Mouse (Mus musculus) embryo, embryonic 11 days (tissue): ENCODE measurements at regions not wholly inside any gene's neighbourhood (a gene's known extent, or its start where the extent isn't known, plus 50 kb on each side); places are given as distances from the start of the nearest gene placed in this dataset.
A peak's percentile ranks its signal among the peaks of the same experiment; 100 is the strongest.
"Not testable (repeated sequence)": the region's sequence is repeated elsewhere in the genome, so short reads cannot be mapped to it uniquely, and the experiment has no call there.

Experiments used
- DNase-seq: peaks from one replicate; pipeline ENCODE4 v3.0.0-alpha.2; 2015

DNA sequence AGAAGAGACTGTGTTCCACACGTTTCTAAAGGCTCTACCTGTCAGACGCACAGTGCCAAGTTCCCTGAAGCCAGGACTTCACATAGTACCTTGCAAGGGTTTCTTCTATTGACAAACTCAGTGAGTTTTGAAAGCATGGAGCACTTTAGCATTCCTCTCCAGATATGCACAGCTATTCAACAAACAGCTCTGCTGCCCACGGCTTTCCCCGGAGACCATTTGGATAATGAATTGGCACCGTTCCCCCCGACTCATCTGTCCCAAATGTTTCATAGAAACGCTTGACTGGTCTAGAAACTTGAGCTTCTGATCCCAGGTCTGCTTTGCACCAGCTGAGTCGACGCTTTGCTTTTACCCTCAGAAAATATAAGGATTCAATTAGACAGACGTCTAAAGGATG is 162.2 kb upstream of the St6galnac5 start:
- no peak for DNase-seq

GRCm38 (mm10) chr3:153140985-153141384 is 158.9 kb upstream of the St6galnac5 start:
- DNase-seq = no peak

DNA sequence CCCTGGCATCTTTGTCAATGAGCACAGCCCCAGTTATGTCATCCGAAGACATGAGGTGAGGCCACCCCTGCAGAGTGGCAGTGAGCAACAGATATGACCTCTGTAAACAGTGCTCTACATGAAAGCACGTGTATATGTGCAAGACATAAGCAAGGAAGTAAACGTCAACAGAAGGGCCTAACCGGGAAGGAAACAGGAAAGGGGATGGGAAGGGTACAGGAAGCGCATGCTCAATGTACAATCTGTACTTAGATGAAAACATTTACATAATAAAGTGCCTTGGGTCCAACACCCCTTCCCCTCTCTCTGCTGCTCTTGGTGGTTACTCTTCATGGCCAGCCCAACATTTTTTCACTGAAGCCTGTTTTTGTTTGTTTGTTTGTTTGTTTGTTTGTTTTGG is 143.3 kb upstream of the St6galnac5 start:
- DNase-seq = no peak

DNA sequence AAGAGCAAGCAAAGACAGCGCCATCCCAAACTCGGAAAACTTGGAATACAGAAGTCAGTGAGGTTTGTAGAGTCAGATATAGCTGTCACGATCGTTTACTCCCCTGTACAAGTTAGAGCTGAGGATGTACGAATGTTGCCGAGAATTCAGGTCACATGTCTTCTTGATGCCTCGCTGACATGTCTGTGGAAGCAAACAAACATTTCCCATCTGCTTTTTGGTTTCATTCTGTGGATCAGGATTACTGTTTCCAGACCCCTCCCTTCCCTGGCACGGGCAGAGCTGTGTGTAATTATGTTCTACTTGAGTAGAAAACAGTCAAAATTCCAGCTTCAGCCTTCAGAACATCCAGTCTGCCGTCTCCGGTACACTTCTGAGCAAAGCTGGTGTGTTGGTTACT is 139.9 kb upstream of the St6galnac5 start:
- DNase-seq = no peak

GRCm38 (mm10) chr3:153119142-153119541 is 137.1 kb upstream of the St6galnac5 start:
- no peak for DNase-seq

GRCm38 (mm10) chr3:153118643-153119042 is 136.6 kb upstream of the St6galnac5 start:
- no peak for DNase-seq

DNA sequence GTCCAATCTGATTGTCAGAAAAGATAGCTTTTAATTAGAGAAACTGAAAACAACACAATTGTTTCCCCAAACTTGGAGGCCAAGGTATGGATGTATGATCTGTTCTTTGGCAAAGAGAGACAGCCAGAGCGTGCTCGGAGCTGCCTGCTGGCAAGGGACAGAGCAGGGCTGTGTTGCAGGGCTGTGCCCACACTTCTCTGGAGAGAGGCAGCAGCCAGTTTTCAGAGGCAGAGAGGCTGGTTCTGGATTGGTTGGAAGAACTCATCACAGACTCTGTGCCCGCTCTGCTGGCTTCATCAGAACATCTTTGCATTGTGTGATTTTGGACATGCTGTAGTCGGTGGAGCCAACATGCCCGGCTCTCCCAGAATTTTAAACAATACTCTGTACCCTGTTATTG is 123.5 kb upstream of the St6galnac5 start:
- no peak for DNase-seq

DNA sequence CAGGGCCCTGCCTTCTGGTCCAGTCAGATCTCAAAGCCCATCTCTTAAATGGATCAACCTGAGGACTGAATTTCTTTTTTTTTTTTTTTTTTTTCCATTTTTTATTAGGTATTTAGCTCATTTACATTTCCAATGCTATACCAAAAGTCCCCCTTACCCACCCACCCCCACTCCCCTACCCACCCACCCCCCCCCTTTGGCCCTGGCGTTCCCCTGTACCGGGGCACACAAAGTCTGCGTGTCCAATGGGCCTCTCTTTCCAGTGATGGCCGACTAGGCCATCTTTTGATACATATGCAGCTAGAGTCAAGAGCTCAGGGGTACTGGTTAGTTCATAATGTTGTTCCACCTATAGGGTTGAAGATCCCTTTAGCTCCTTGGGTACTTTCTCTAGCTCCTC is 108.5 kb upstream of the St6galnac5 start:
- not testable (repeated sequence) for DNase-seq

DNA sequence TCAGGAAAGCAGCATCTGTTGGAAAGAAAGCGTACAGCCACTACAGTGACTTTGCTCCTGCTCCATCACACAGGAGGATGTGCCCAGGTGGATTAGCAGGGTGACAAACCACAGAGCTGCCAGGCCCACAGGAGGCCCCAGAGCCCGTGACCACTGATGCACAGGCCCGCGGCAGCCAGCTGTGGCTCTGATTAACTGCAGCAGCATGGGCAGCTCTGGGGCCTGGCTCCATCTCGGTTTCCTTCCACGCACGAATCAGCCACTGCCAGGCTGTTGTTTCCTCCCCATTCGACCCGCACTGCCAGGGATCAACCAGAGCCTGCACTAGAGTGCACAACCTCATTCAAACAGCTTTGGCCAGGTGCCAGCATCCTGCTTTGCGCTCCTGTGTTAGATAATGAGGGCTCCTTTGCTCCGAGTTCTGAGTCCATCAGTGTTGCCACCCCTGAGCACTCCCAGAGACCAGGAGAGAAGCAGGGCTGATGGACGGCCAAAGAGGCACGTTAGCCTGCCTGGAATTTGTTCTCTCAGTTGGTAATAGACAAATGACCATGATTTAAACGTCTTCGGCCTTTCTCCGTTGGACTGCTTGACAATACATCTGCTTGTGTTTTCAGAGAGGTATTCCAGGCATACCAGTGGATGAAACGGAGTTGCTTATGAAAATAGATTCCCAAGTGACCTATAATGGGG is 103.2 kb upstream of the St6galnac5 start:
- peak; percentile 61 for DNase-seq

GRCm38 (mm10) chr3:153084226-153085095 is 102.4 kb upstream of the St6galnac5 start:
- peak; percentile 62 for DNase-seq

- DNase-seq = no peak
These were observed 98.3 kb upstream of the St6galnac5 start for GRCm38 (mm10) chr3:153080371-153080770.

DNA sequence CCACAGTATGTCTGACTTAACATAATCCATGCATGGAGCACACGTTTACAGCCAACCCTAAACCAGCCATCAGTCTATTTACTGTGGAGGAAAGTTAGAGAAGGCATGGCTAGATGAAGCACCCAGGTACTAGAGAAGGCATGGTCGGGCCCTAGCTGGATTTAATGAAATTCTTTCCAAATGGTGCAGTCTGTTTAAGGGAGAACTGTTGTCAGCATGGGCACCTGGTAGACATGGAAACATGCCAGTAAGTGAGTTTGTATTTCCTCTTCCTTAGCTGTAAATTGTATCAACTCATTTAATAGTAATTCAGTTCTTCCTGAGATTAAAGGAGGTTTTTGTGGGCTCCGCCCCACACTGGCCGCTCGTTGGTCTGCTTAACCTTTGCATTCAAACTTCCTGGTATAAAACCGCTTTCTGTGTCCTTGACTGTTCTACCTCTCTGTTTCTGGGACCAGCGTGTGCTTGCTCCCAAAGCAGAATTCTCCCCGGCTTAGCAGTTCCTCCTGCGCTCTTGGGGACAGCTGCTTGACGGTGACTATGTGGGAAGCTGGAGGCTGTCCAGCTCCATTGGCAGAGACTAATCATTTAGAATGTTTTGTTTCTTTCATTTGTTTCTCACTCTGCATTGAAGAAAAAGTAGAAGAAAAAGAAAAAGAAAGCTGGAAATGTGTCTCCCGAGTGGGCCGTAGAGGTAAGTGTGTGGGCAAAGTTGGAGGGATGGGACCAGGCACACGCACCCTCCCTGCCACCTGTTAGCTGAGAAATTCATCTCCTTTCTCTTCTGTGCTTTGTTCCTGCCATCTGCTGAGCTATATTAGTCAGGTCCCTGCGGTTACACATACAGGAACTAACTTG is 96.0 kb upstream of the St6galnac5 start:
- no peak for DNase-seq

DNA sequence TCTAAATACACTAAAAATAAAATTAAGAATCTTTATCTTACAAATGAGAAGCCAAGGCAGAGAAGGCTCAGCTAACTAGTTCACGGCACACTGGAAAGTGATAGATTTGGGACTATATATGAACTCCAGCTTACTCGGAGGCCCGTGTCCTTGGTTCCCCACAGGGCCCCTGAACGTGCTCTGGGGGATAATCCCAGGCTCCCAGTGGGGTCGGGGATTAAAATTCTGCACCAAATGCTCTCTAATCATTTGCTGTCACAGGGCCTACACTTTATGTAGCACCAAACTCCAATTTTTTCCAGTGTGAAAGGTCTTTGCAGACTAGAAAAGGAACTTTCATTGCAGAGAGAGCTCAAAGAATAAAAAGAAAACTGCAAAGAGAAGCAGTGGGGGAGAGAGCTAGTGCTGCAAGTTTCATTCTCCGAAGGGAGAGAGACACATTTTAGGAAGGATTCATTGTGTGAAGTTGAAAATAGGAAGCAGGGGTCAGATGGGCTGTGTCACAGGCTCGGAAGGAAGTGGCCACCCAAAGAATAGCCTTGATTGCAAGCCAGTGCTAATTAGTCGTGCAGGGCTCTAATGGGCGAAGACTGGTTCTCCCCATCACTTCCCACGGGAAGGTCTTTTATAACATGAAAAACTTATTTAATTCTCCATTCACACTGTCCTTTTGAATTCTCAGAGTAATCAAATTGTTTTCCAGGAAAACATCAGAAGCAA is 90.3 kb upstream of the St6galnac5 start:
- no peak for DNase-seq

DNA sequence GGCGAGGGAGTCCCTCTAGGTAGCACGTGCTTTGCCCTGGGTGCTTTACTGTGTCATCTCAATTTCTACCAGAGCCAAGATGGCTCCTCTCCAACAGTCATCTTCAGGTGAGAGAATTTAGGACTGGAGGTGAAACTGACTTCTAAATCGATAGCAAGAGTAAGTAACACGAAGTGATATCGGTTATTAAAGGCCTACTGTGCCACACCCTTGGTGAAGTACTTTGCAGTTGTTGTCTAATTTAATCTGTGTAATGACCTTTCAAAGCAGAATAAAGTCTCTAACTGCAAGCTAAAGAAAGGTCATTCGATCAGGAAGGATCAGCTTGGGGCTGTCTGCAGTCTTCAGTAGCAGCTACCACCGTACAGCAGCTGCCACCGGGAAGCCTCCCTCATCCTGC is 89.5 kb upstream of the St6galnac5 start:
- no peak for DNase-seq

GRCm38 (mm10) chr3:153071123-153071522 is 89.1 kb upstream of the St6galnac5 start:
- no peak for DNase-seq

GRCm38 (mm10) chr3:153065890-153066289 is 83.8 kb upstream of the St6galnac5 start:
- no peak for DNase-seq

DNA sequence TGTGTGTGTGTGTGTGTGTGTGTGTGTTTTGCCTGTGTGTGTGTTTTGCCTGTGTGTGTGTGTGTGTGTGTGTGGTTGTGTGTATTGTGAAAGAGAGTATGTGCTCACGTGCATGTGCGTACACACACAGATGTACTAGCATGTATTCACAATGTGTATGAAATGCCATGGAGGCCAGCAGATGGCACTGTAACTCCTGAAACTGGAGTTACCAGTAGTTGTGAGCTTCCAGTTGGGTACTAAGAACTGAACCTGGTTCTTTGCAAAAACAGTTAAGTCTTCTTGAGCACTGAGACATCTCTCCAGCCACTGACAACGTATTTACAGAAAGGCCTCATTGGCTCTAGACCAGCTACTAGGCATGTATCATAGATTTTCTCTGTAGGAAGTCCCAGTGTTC is 71.1 kb upstream of the St6galnac5 start:
- DNase-seq = no peak

DNA sequence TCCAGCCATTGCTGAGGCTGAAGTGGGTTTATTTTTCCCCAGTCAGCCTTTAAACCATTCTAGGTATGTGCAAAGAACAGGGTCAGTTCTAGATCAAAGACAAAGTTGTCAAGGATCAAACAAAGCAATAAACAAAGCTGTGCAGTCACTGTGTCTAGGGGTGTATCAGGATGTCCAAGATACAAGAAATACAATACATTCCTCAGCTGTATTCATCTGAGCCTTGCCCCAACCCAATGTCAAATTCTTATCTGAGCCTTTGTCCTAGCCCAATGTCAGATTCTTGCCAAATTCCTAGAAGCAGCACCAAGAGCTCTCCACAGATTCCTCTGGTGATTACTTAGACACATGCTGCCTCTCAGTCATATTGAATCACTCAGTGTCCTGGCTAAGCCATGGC is 69.5 kb upstream of the St6galnac5 start:
- DNase-seq = no peak

GRCm38 (mm10) chr3:153045328-153045727 is 63.3 kb upstream of the St6galnac5 start:
- DNase-seq = no peak

DNA sequence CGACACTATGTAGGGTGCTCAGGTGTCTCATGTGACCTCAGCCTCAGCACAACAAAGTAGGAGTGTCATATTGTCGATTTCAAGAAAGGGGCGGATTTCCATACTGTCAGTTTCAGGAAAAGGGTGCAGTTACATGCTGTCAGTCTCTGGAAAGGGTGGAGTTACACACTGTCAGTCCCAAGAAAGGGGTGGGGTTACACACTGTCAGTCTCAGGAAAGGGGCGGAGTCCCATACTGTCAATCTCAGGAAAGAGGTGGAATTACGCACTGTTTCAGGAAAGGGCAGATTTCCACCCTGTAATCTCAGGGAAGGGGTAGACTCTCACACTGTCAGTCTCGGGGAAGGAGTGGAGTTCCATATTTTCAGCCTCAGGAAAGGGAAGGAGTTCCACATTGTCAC is 51.9 kb upstream of the St6galnac5 start:
- DNase-seq = no peak
